Mouse (Mus musculus): ENCODE results near the gene Adk. TPM values are rescaled to one million over a fixed set of nuclear protein-coding genes. Genes with fewer than 3 reads are reported as not detected.

Gene Adk
- polyA plus RNA-seq, 1 experiment from 2014 or later, result 155 TPM

- Histone ChIP-seq H3K4me1 (replicated peaks) (peaks cover 28% of the 10 kb centered on the region), H3K4me3 (replicated peaks) (no peak overlapping the region), H3K9ac (replicated peaks) (no peak overlapping the region), H3K27me3 (no peaks in the 10 kb centered on the region), H3K4me2 (no peak overlapping the region), H3K27ac (no peak overlapping the region), H3K9me3 (no peaks in the 10 kb centered on the region), H3K36me3 (no peaks in the 10 kb centered on the region)
- 56% methylated on average over 1 of the region's 1 CpGs for WGBS
- ATAC-seq (ENCODE audit: insufficient number of reproducible peaks, insufficient read depth, low FRiP score, low TSS enrichment, low read depth), result no peak
Observed at GRCm38 (mm10) chr14:21356286-21356685, 303.9 kb downstream of the Adk start.

DNA sequence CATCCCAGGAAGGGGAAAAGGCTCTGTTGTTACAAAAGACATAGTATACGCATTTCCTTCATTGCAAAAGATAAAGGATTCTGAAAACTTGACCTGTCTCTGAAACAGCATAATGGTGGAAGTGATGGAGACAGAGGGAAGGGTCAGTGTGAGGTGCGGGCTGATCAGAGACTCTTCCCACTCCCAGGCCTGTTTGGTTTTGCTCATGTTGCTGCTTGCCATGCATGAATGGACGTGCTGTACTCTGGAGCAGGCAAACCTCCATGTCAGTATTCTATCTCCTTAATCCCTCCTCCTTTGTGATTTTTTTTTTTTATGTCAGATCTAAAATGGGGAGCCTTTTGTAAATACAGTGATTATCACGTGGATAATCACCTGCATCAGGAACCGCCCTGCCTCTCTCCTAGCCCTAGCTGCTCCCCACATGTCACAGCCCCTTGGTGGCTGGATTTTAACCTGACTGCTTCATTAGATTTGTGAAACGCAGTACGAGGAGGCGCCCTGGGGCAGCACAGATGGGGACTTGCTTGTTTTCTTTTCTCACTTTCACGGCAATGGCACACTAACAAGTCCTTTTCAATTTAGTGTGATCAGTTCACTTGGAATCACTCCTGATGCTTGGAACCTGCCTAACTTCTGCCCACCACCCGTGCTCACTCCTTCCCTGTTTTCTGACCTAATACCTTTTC, 307.0 kb downstream of the Adk start:
- WGBS, result 61% methylated on average over 10 of the region's 10 CpGs
- H3K9me3 ChIP-seq, result no peaks in the 10 kb centered on the region

GRCm38 (mm10) chr14:21359896-21360525, 307.6 kb downstream of the Adk start:
- H3K4me2 ChIP-seq, result no peak overlapping the region
- no peak overlapping the region; the same call in 1 of the 2 replicates for H3K27ac ChIP-seq
- H3K4me1 ChIP-seq (replicated peaks), result peaks cover 24% of the 10 kb centered on the region
- H3K4me3 ChIP-seq (replicated peaks), result no peak overlapping the region
- no peaks in the 10 kb centered on the region for H3K9me3 ChIP-seq
- WGBS, result 86% methylated on average over 7 of the region's 12 CpGs
- ATAC-seq (ENCODE audit: insufficient number of reproducible peaks, insufficient read depth, low FRiP score, low TSS enrichment, low read depth), result no peak
- H3K36me3 ChIP-seq, result no peaks in the 10 kb centered on the region
- H3K27me3 ChIP-seq, result no peaks in the 10 kb centered on the region
- no peak overlapping the region for H3K9ac ChIP-seq (replicated peaks)

More for the DNA sequence above, 307.0 kb downstream of the Adk start:
- peaks cover 24% of the 10 kb centered on the region for H3K4me1 ChIP-seq (replicated peaks)
- no peaks in the 10 kb centered on the region for H3K36me3 ChIP-seq
- no peak overlapping the region for H3K4me3 ChIP-seq (replicated peaks)
- H3K27me3 ChIP-seq, result no peaks in the 10 kb centered on the region
- no peak for ATAC-seq (ENCODE audit: insufficient number of reproducible peaks, insufficient read depth, low FRiP score, low TSS enrichment, low read depth)
- H3K27ac ChIP-seq, result no peak overlapping the region; the same call in 1 of the 2 replicates
- H3K4me2 ChIP-seq, result no peak overlapping the region
- H3K9ac ChIP-seq (replicated peaks), result no peak overlapping the region

GRCm38 (mm10) chr14:21367095-21367494, 314.7 kb downstream of the Adk start:
- Histone ChIP-seq H3K4me1 (replicated peaks) (peaks cover 23% of the 10 kb centered on the region), H3K4me3 (replicated peaks) (no peak overlapping the region), H3K9ac (replicated peaks) (no peak overlapping the region), H3K27ac (no peak overlapping the region), H3K4me2 (no peak overlapping the region), H3K9me3 (no peaks in the 10 kb centered on the region), H3K27me3 (no peaks in the 10 kb centered on the region), H3K36me3 (no peaks in the 10 kb centered on the region; the same call in 1 of the 2 replicates)
- ATAC-seq (ENCODE audit: insufficient number of reproducible peaks, insufficient read depth, low FRiP score, low TSS enrichment, low read depth), result no peak
- WGBS, result 91% methylated on average over 2 of the region's 2 CpGs

- 75% methylated on average over 2 of the region's 2 CpGs for WGBS
- no peaks in the 10 kb centered on the region; the same call in 1 of the 2 replicates for H3K36me3 ChIP-seq
- no peak overlapping the region for H3K4me2 ChIP-seq
- no peak overlapping the region for H3K9ac ChIP-seq (replicated peaks)
- no peaks in the 10 kb centered on the region for H3K9me3 ChIP-seq
- no peaks in the 10 kb centered on the region for H3K27me3 ChIP-seq
- no peak for ATAC-seq (ENCODE audit: insufficient number of reproducible peaks, insufficient read depth, low FRiP score, low TSS enrichment, low read depth)
- no peak overlapping the region for H3K4me3 ChIP-seq (replicated peaks)
- H3K27ac ChIP-seq, result peak overlapping the region; percentile 42; the same call in 1 of the 2 replicates
- peaks cover 29% of the 10 kb centered on the region for H3K4me1 ChIP-seq (replicated peaks)
Observed at GRCm38 (mm10) chr14:21368622-21369021, 316.2 kb downstream of the Adk start.

DNA sequence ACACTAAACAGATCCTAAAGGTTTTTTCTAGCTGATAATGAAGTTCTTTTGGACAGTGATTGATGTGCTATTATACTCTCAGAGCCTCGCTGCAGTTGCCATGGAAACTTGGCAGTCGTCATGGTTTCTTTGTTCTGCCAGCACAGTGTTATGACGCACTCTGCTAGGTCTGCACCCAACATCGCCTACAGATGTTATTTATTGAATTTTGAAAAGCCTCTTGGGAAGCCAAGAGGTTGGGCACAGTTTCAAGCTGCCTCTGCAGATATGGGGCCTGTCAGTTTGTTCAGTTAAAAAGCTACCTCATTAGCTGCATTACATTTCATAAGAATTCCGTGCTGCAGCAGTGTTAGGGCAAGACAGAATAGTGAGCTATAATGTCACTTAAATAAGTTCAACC, 316.8 kb downstream of the Adk start:
- H3K4me3 ChIP-seq (replicated peaks), result no peak overlapping the region
- H3K4me2 ChIP-seq, result no peak overlapping the region
- no peak overlapping the region for H3K9ac ChIP-seq (replicated peaks)
- ATAC-seq (ENCODE audit: insufficient number of reproducible peaks, insufficient read depth, low FRiP score, low TSS enrichment, low read depth), result peak; percentile 75; the same call in 1 of the 2 replicates
- 6% methylated on average over 5 of the region's 5 CpGs for WGBS
- H3K4me1 ChIP-seq (replicated peaks), result peaks cover 29% of the 10 kb centered on the region
- H3K36me3 ChIP-seq, result no peaks in the 10 kb centered on the region; the same call in 1 of the 2 replicates
- H3K9me3 ChIP-seq, result no peaks in the 10 kb centered on the region
- H3K27me3 ChIP-seq, result no peaks in the 10 kb centered on the region
- no peak overlapping the region for H3K27ac ChIP-seq

DNA sequence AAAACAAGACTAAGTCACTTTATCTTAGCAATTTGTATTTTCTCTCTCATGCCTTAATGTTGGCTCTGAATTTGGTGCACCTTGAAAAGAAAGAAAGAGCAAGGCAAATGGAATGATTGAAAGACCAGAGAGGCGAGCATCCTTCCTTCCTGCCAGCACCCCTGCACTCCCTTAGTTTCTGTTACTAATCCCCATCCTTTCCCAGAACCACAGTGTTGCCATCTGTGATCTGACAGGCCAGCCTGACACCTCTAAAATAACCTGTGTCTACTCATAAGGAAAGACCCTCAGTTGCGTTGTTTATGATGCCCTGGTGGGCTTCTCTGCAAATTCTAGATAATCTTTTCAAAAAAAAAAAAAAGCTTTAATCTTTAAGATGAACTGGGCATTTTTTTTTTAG, 319.6 kb downstream of the Adk start:
- no peak overlapping the region for H3K9ac ChIP-seq (replicated peaks)
- no peaks in the 10 kb centered on the region for H3K9me3 ChIP-seq
- peaks cover 29% of the 10 kb centered on the region for H3K4me1 ChIP-seq (replicated peaks)
- no peaks in the 10 kb centered on the region for H3K36me3 ChIP-seq
- H3K27ac ChIP-seq, result peak overlapping the region; percentile 4; the same call in 1 of the 2 replicates
- ATAC-seq (ENCODE audit: insufficient number of reproducible peaks, insufficient read depth, low FRiP score, low TSS enrichment, low read depth), result no peak
- 32% methylated on average over 2 of the region's 2 CpGs for WGBS
- H3K27me3 ChIP-seq, result no peaks in the 10 kb centered on the region
- no peak overlapping the region for H3K4me2 ChIP-seq
- H3K4me3 ChIP-seq (replicated peaks), result no peak overlapping the region

- H3K27me3 ChIP-seq, result no peaks in the 10 kb centered on the region
- ATAC-seq (ENCODE audit: insufficient number of reproducible peaks, insufficient read depth, low FRiP score, low TSS enrichment, low read depth), result no peak
- no peak overlapping the region for H3K9ac ChIP-seq (replicated peaks)
- no peak overlapping the region for H3K4me3 ChIP-seq (replicated peaks)
- no peak overlapping the region for H3K4me2 ChIP-seq
- WGBS, result 72% methylated on average over 5 of the region's 5 CpGs
- no peaks in the 10 kb centered on the region for H3K36me3 ChIP-seq
- no peaks in the 10 kb centered on the region for H3K9me3 ChIP-seq
- H3K4me1 ChIP-seq (replicated peaks), result peaks cover 29% of the 10 kb centered on the region
- H3K27ac ChIP-seq, result no peak overlapping the region
Observed at GRCm38 (mm10) chr14:21372689-21373088, 320.3 kb downstream of the Adk start.

GRCm38 (mm10) chr14:21383701-21384428, 331.5 kb downstream of the Adk start:
- Histone ChIP-seq H3K4me3 (replicated peaks) (no peak overlapping the region), H3K4me1 (replicated peaks) (no peaks in the 10 kb centered on the region), H3K9me3 (peaks cover 9% of the 10 kb centered on the region; the same call in 1 of the 2 replicates), H3K9ac (replicated peaks) (no peak overlapping the region), H3K27ac (no peak overlapping the region), H3K36me3 (peaks cover 21% of the 10 kb centered on the region), H3K27me3 (no peaks in the 10 kb centered on the region), H3K4me2 (no peak overlapping the region)
- WGBS, result 88% methylated on average over 5 of the region's 5 CpGs
- ATAC-seq (ENCODE audit: insufficient number of reproducible peaks, insufficient read depth, low FRiP score, low TSS enrichment, low read depth), result no peak

GRCm38 (mm10) chr14:21399506-21399905, 347.1 kb downstream of the Adk start:
- no peak for ATAC-seq (ENCODE audit: insufficient number of reproducible peaks, insufficient read depth, low FRiP score, low TSS enrichment, low read depth)
- 92% methylated on average over 7 of the region's 7 CpGs for WGBS
- Histone ChIP-seq H3K4me2 (no peak overlapping the region), H3K4me1 (replicated peaks) (peaks cover 12% of the 10 kb centered on the region), H3K27ac (no peak overlapping the region), H3K9ac (replicated peaks) (no peak overlapping the region), H3K36me3 (no peaks in the 10 kb centered on the region), H3K9me3 (no peaks in the 10 kb centered on the region), H3K4me3 (replicated peaks) (no peak overlapping the region), H3K27me3 (no peaks in the 10 kb centered on the region)

- Histone ChIP-seq H3K4me1 (replicated peaks) (peaks cover 12% of the 10 kb centered on the region), H3K36me3 (no peaks in the 10 kb centered on the region), H3K9me3 (no peaks in the 10 kb centered on the region), H3K4me2 (no peak overlapping the region), H3K9ac (replicated peaks) (no peak overlapping the region), H3K27me3 (no peaks in the 10 kb centered on the region), H3K4me3 (replicated peaks) (no peak overlapping the region), H3K27ac (peak overlapping the region; percentile 75)
- ATAC-seq (ENCODE audit: insufficient number of reproducible peaks, insufficient read depth, low FRiP score, low TSS enrichment, low read depth), result no peak
- WGBS, result 37% methylated on average over 8 of the region's 8 CpGs
Observed at GRCm38 (mm10) chr14:21402157-21402601, 349.8 kb downstream of the Adk start.
